Mouse (Mus musculus) cortical plate, adult 2 months (tissue): ENCODE measurements at regions not wholly inside any gene's neighbourhood (a gene's known extent, or its start where the extent isn't known, plus 50 kb on each side); places are given as distances from the start of the nearest gene placed in this dataset.

Experiments
- H3K27ac ChIP-seq: fragments of 200-500 bp; 2 replicates; pipeline ENCODE4 v1.5.1; 2012; ENCODE audit warnings: low read length, control low read depth, inconsistent platforms; ENCODE audit not compliant: insufficient read depth
- H3K4me1 ChIP-seq: fragments of 200-500 bp; 2 replicates; pipeline ENCODE4 v1.6.1; 2011; ENCODE audit warnings: low read length; ENCODE audit not compliant: control insufficient read depth, insufficient read depth
- H3K4me3 ChIP-seq: fragments of 200-500 bp; 2 replicates; pipeline ENCODE4 v1.5.1; 2011; ENCODE audit warnings: mild to moderate bottlenecking, low read length, control low read depth; ENCODE audit not compliant: insufficient read depth
- CTCF ChIP-seq: fragments of 200-500 bp; IDR thresholded peaks from 2 replicates; pipeline ENCODE4 v1.5.1; 2011; ENCODE audit warnings: mild to moderate bottlenecking, control low read depth, low read length; ENCODE audit not compliant: insufficient read depth; ENCODE audit errors: extremely low read depth
- POLR2A ChIP-seq: fragments of 200-500 bp; IDR thresholded peaks from 2 replicates; pipeline ENCODE4 v1.6.1; 2011; ENCODE audit warnings: mild to moderate bottlenecking, low read length, control low read depth; ENCODE audit not compliant: insufficient read depth; ENCODE audit errors: extremely low read depth

DNA sequence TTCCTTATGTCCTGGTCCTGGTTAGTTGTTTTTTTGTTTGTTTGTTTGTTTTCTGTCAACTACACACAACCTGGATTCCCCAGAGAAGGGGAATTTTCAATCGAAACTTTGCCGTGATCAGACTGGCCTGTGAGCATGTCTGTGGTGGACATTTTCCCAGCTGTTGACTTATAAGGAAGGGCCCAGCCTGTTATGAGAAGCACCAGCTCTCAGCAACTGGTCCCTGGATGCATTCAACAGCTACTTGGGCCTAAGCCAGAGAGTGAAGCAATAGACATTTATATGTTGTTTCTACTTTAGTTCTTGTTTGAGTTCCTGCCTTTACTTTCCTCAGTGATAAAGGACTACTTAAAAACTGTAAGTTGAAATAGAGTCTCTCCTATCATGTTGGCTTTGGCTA is 309.0 kb downstream of the Btg1 start:
- TF ChIP-seq POLR2A (no peak), CTCF (no peak)
- Histone ChIP-seq H3K4me3 (no peak overlapping the region), H3K4me1 (no peaks in the 10 kb centered on the region), H3K27ac (no peak overlapping the region)

DNA sequence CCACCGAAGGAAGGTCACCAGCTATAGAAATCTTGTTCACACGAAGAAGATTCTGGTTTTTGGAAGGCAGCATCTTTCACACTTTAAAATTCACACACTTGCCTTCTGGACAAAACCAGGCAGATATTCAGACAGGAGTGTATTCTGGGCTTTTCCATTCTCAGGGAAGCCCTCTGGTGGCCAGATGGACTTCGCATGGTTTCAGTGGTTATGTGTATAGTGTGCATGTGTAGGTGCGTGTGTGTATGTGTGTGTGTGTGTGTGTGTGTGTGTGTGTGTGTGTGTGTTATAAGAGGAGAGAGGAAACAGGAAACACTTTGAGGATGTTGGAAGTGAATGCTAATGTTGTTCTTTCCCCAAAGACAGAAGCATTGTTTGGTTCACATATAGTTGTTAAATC is 317.9 kb downstream of the Btg1 start:
- Histone ChIP-seq H3K4me3 (no peak overlapping the region), H3K27ac (no peak overlapping the region), H3K4me1 (no peaks in the 10 kb centered on the region)
- TF ChIP-seq CTCF, result peak; percentile 50
- TF ChIP-seq POLR2A, result no peak

DNA sequence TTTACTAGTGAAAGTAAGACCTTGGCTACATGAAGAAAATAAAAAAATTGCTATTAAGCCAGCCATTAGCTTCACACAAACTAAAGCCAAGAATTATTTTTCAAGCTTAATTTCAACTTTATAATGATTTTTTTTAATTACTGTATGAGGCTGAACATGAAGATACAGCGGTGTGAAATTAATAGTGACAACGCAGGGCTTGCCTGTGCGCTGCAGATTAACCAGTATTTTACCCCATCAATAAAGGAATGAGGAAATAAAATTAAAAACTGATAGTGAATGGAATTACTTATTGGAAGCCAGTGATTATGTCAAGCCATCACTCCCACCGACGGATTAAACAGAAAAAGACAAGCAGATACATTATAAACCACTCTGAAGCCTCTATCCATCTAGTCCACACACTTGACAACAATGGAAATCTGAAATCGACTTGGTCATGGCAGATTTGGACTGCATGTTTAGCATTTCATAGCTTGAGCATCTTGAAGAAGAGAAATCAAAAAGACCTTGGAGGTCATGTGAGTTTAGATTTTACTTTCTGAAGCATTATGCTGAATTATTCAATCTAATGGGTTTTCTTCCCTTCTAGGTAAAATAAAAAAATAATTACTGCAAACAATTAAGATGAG is 324.2 kb downstream of the Btg1 start:
- TF ChIP-seq POLR2A (no peak), CTCF (no peak)
- H3K4me1 ChIP-seq, result no peaks in the 10 kb centered on the region
- no peak overlapping the region for H3K4me3 ChIP-seq

GRCm38 (mm10) chr10:96944229-96944628 is 327.4 kb downstream of the Btg1 start:
- TF ChIP-seq POLR2A (no peak), CTCF (no peak)
- H3K4me1 ChIP-seq, result no peaks in the 10 kb centered on the region
- H3K27ac ChIP-seq, result no peak overlapping the region
- no peak overlapping the region for H3K4me3 ChIP-seq

More for the DNA sequence above, 324.2 kb downstream of the Btg1 start:
- H3K27ac ChIP-seq, result no peak overlapping the region

GRCm38 (mm10) chr10:96947971-96948370 is 331.2 kb downstream of the Btg1 start:
- Histone ChIP-seq H3K4me3 (no peak overlapping the region), H3K27ac (no peak overlapping the region), H3K4me1 (no peaks in the 10 kb centered on the region)
- TF ChIP-seq POLR2A (no peak), CTCF (no peak)

- TF ChIP-seq CTCF, result no peak
- no peak for TF ChIP-seq POLR2A
- Histone ChIP-seq H3K4me1 (no peaks in the 10 kb centered on the region), H3K27ac (no peak overlapping the region), H3K4me3 (no peak overlapping the region)
These were observed 332.1 kb downstream of the Btg1 start for GRCm38 (mm10) chr10:96948871-96949270.

GRCm38 (mm10) chr10:96955036-96955775 is 338.4 kb downstream of the Btg1 start:
- TF ChIP-seq CTCF (no peak), POLR2A (no peak)
- peaks cover 1% of the 10 kb centered on the region; the same call in 1 of the 2 replicates for H3K4me1 ChIP-seq
- H3K4me3 ChIP-seq, result no peak overlapping the region
- H3K27ac ChIP-seq, result no peak overlapping the region

- peaks cover 1% of the 10 kb centered on the region; the same call in 1 of the 2 replicates for H3K4me1 ChIP-seq
- H3K4me3 ChIP-seq, result no peak overlapping the region
- no peak overlapping the region for H3K27ac ChIP-seq
- no peak for TF ChIP-seq POLR2A
- TF ChIP-seq CTCF, result no peak
These were observed 339.1 kb downstream of the Btg1 start for GRCm38 (mm10) chr10:96955776-96956448.

- TF ChIP-seq CTCF, result no peak
- no peak for TF ChIP-seq POLR2A
- H3K4me1 ChIP-seq, result peaks cover 1% of the 10 kb centered on the region; the same call in 1 of the 2 replicates
- no peak overlapping the region for H3K4me3 ChIP-seq
- no peak overlapping the region for H3K27ac ChIP-seq
These were observed 339.6 kb downstream of the Btg1 start for GRCm38 (mm10) chr10:96956449-96956834.

GRCm38 (mm10) chr10:96957019-96957418 is 340.2 kb downstream of the Btg1 start:
- Histone ChIP-seq H3K4me3 (no peak overlapping the region), H3K4me1 (peaks cover 1% of the 10 kb centered on the region; the same call in 1 of the 2 replicates), H3K27ac (no peak overlapping the region)
- no peak for TF ChIP-seq POLR2A
- TF ChIP-seq CTCF, result no peak

DNA sequence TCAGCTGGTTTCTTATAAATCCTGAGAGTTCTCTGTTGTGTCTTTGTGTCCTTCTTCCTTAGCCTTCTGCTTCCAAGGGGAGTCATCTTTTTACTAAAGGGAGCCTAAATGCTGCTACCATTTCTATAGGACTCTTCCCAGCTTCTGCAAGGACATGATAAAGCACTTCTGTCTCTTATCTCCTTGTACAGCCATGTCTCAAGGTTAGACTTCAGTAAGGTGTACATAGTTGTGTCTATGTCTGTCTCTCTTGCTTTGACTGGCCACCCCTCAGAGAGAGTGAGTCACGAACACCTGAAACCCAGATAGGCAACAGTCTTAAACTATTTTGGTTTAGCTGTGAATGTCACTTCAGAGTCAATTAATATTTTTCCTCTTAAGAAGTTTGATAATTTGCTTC is 353.0 kb downstream of the Btg1 start:
- TF ChIP-seq POLR2A (no peak), CTCF (no peak)

More for the DNA sequence above, 353.0 kb downstream of the Btg1 start:
- H3K27ac ChIP-seq, result no peak overlapping the region
- H3K4me1 ChIP-seq, result no peaks in the 10 kb centered on the region
- no peak overlapping the region for H3K4me3 ChIP-seq
